Mouse (Mus musculus) neural tube, embryonic 15.5 days (tissue): ENCODE measurements at regions not wholly inside any gene's neighbourhood (a gene's known extent, or its start where the extent isn't known, plus 50 kb on each side); places are given as distances from the start of the nearest gene placed in this dataset.

Source experiments
- ATAC-seq: fragments of 200-750 bp; cut with Nextera tagmentation; 2 replicates; pipeline ENCODE4 v1.8.0; 2017; ENCODE audit warnings: mild to moderate bottlenecking, moderate TSS enrichment, moderate library complexity; ENCODE audit not compliant: low FRiP score
- H3K27ac ChIP-seq: fragments of 300-500 bp; sonication (generic); replicated peaks from 2 replicates; pipeline ENCODE4 v1.5.1; 2015; ENCODE audit warnings: mild to moderate bottlenecking, inconsistent platforms
- H3K27me3 ChIP-seq: fragments of 300-500 bp; sonication (generic); replicated peaks from 2 replicates; pipeline ENCODE4 v1.6.1; 2015; ENCODE audit warnings: inconsistent platforms
- H3K36me3 ChIP-seq: fragments of 300-500 bp; sonication (generic); 2 replicates; pipeline ENCODE4 v1.6.1; 2015; ENCODE audit warnings: inconsistent platforms
- H3K4me1 ChIP-seq: fragments of 300-500 bp; sonication (generic); 2 replicates; pipeline ENCODE4 v1.6.1; 2015; ENCODE audit warnings: inconsistent platforms
- H3K4me2 ChIP-seq: fragments of 300-500 bp; sonication (generic); 2 replicates; pipeline ENCODE4 v1.6.1; 2015; ENCODE audit warnings: inconsistent platforms, mild to moderate bottlenecking, moderate library complexity
- H3K4me3 ChIP-seq: fragments of 300-500 bp; sonication (generic); replicated peaks from 2 replicates; pipeline ENCODE4 v1.5.1; 2015; ENCODE audit warnings: mild to moderate bottlenecking, inconsistent platforms
- H3K9ac ChIP-seq: fragments of 300-500 bp; sonication (generic); replicated peaks from 2 replicates; pipeline ENCODE4 v1.6.1; 2015; ENCODE audit warnings: mild to moderate bottlenecking, inconsistent platforms
- H3K9me3 ChIP-seq: fragments of 300-500 bp; sonication (generic); replicated peaks from 2 replicates; pipeline ENCODE4 v1.6.1; 2016; ENCODE audit warnings: inconsistent platforms
- WGBS: fragments of 180-500 bp; shearing (Covaris S2); methylation state at CpG from one replicate; pipeline ENCODE4 v1.1.7; 2015; ENCODE audit warnings: mixed read lengths; 5-methylcytosine and 5-hydroxymethylcytosine counted together

DNA sequence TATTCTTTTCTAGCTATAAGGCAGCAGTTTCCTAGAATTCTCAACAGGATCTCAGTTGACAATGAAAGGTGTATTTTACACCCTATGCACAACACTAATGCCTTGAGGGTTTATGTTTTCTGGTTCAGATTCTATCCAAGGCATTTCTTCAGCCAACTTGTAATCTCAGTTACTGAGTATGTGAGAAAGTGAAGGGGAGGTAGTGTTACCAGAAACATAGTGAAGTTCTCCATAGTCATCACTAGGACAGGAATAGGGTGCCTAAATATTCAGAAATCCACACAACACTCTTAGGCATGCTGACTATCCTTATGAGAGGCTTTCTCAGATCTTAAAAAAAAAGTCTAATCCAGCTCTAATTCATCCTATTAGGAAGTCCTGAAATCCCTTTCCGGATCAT lies 1228.2 kb upstream of the Cntnap5a start:
- Histone ChIP-seq H3K27me3 (no peaks in the 10 kb centered on the region), H3K27ac (no peak overlapping the region), H3K9me3 (no peaks in the 10 kb centered on the region), H3K36me3 (no peaks in the 10 kb centered on the region), H3K4me2 (no peak overlapping the region), H3K4me3 (no peak overlapping the region), H3K9ac (no peak overlapping the region), H3K4me1 (no peaks in the 10 kb centered on the region)
- ATAC-seq: no peak
- 98% methylated on average over 1 of the region's 1 CpGs for WGBS

DNA sequence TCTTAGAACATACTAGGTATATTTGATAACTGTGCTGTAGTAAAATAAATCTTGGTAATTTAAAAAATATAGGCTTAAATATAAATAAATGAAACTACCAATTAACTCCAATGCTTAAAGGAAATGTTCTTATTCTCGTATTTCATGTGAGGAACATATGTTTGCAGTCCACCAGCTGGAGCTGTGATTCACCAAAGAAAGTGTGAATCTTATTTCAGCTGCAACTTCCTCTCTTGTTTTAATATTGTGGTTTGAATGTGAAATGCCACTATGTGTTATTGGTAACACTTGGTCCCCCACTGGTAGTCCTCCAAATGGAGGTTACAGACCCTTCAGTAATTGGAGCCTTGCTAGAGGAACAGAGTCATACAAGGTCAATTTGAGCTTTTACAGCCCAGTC lies 1188.1 kb upstream of the Cntnap5a start:
- ATAC-seq: no peak
- H3K36me3 ChIP-seq: no peaks in the 10 kb centered on the region
- no peaks in the 10 kb centered on the region for H3K27me3 ChIP-seq
- H3K9me3 ChIP-seq: no peaks in the 10 kb centered on the region
- H3K4me3 ChIP-seq: no peak overlapping the region
- no peaks in the 10 kb centered on the region for H3K4me1 ChIP-seq
- H3K27ac ChIP-seq: no peak overlapping the region
- H3K9ac ChIP-seq: no peak overlapping the region
- no peak overlapping the region for H3K4me2 ChIP-seq
- WGBS: 81% methylated on average over 1 of the region's 1 CpGs

DNA sequence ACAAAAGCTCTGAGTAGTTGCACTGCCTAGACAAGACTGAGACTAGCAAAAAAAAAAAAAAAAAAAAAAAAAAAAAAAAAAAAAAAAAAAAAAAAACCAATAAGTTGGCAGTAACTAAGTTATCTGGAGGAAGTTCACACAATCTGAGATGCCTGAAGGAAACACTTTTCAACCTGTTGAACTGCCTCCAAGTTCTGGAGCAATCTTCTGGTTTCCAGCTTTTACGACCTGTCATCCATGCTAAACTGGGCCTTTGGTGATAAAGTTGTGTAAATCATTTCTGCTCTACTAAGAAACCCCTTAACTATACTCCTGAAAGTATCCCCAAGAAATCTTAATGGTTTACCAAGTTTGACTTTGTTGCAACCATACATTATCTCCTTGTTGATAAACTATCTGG lies 1168.8 kb upstream of the Cntnap5a start:
- 100% methylated on average over 1 of the region's 1 CpGs for WGBS
- Histone ChIP-seq H3K27me3 (no peaks in the 10 kb centered on the region), H3K36me3 (no peaks in the 10 kb centered on the region), H3K4me3 (no peak overlapping the region), H3K4me2 (no peak overlapping the region), H3K9ac (no peak overlapping the region), H3K9me3 (no peaks in the 10 kb centered on the region), H3K4me1 (no peaks in the 10 kb centered on the region), H3K27ac (no peak overlapping the region)
- no peak for ATAC-seq

DNA sequence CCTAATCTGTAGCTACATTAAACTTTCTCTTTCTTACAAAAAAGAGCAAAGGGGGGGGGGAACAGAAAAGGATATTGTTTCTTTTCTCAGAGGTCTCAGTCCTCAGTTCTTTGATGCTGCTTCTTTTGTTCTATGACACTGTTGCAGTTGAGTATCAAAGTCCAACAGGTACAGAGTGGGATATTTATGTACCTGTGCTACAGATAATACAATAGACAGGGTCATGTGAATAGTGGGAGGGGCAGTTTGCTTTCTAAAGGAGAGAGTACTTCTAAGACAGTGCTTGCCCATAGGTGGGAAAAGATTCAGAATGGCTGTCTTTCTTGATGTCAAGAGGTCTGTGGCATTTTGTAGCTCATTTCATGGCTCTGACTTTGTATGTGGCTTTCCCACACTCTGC lies 1164.7 kb upstream of the Cntnap5a start:
- H3K27ac ChIP-seq: no peak overlapping the region
- no peaks in the 10 kb centered on the region for H3K36me3 ChIP-seq
- no peak overlapping the region for H3K9ac ChIP-seq
- no peaks in the 10 kb centered on the region for H3K4me1 ChIP-seq
- no peaks in the 10 kb centered on the region for H3K9me3 ChIP-seq
- H3K4me3 ChIP-seq: no peak overlapping the region
- H3K27me3 ChIP-seq: no peaks in the 10 kb centered on the region
- H3K4me2 ChIP-seq: no peak overlapping the region
- ATAC-seq: no peak

DNA sequence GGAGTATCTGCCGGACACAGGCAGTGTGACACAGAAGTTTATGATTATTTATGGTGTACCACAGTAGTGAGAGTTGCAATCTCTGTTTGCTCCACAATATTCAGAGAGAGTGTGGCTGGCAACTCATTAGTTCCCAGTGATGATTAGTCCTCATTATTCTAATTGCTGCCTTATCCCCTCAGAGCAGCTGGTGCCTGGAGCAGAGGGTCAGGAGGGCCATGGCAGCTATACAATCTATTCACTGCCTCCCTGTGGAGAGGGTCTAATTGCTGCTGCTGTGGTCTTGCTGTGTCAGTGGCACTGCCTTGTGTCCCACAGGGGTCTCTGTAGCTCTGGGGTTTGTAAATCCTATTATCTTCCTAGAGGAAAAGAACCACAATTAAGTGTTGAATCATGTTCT lies 1156.0 kb upstream of the Cntnap5a start:
- 8% methylated on average over 1 of the region's 1 CpGs for WGBS
- H3K4me3 ChIP-seq: no peak overlapping the region
- no peaks in the 10 kb centered on the region for H3K27me3 ChIP-seq
- H3K4me1 ChIP-seq: no peaks in the 10 kb centered on the region
- no peaks in the 10 kb centered on the region for H3K36me3 ChIP-seq
- no peak overlapping the region for H3K4me2 ChIP-seq
- H3K9me3 ChIP-seq: no peaks in the 10 kb centered on the region
- H3K9ac ChIP-seq: no peak overlapping the region
- peak; percentile 69 for ATAC-seq
- H3K27ac ChIP-seq: no peak overlapping the region

DNA sequence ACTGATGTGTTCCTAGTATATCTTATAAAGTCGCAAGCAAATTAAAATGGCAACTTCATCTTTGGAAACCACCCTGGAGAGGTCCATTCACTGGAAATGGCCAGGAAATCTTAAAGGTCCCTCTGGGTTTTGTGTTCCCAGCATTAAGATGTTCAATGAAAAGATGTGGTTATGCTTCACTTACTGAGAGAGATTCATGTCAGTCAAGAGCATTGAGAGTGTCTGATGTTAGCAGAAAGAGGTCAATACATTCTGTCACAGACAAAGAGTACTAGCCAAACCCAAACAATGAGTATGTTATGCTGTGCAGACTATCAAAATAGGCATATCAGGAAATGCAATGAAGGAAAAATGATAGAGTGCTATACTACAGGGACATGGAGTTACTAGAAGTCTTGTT lies 1150.7 kb upstream of the Cntnap5a start:
- no peaks in the 10 kb centered on the region for H3K36me3 ChIP-seq
- no peaks in the 10 kb centered on the region for H3K9me3 ChIP-seq
- H3K4me3 ChIP-seq: no peak overlapping the region
- no peaks in the 10 kb centered on the region for H3K27me3 ChIP-seq
- H3K27ac ChIP-seq: no peak overlapping the region
- no peaks in the 10 kb centered on the region for H3K4me1 ChIP-seq
- no peak overlapping the region for H3K4me2 ChIP-seq
- no peak overlapping the region for H3K9ac ChIP-seq
- ATAC-seq: no peak
- WGBS: 83% methylated on average over 1 of the region's 1 CpGs

DNA sequence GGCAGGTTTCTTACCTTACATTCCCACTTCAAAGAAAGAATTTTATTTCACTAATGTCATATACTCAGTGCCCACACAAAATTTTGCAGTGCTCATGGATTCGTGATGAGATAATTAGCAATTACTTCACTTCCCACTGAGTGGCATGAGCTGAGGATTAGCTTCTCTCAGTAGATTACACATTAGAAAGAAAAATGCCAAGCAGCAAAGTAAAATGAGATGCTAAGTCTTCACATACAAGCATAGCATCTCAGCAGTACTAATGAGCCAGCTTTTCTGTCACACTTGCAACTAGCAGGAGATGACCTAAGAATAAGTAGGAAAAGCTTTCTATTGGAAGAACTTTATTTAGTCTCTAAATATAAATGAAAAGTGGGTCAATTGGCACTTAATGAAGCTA lies 1137.6 kb upstream of the Cntnap5a start:
- H3K27me3 ChIP-seq: no peaks in the 10 kb centered on the region
- no peak overlapping the region for H3K9ac ChIP-seq
- 64% methylated on average over 1 of the region's 1 CpGs for WGBS
- no peaks in the 10 kb centered on the region for H3K9me3 ChIP-seq
- no peaks in the 10 kb centered on the region for H3K36me3 ChIP-seq
- H3K4me1 ChIP-seq: no peaks in the 10 kb centered on the region
- H3K4me3 ChIP-seq: no peak overlapping the region
- no peak for ATAC-seq
- H3K27ac ChIP-seq: no peak overlapping the region
- H3K4me2 ChIP-seq: no peak overlapping the region

DNA sequence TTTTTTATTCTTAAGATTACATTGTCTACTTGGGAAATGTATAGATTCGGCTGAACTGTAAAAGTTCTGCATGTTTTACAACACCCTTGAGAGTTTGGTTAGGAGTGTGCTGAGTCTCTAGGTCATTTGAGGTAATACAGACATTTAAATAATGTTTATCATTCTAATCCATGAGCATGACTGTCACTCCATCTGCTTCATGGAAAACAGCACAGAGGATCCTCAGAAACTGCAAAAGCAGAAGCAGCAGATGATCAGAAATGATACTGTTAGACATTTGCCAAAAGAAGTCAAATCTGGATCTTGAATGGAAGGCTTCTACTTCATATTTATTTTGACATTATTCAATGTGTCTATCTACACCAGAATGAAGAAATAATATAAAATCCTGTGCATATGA lies 1131.8 kb upstream of the Cntnap5a start:
- no peaks in the 10 kb centered on the region for H3K9me3 ChIP-seq
- no peak overlapping the region for H3K27ac ChIP-seq
- WGBS: 69% methylated on average over 1 of the region's 1 CpGs
- no peak overlapping the region for H3K4me3 ChIP-seq
- ATAC-seq: no peak
- H3K9ac ChIP-seq: no peak overlapping the region
- H3K27me3 ChIP-seq: no peaks in the 10 kb centered on the region
- H3K4me1 ChIP-seq: no peaks in the 10 kb centered on the region
- H3K4me2 ChIP-seq: no peak overlapping the region
- no peaks in the 10 kb centered on the region for H3K36me3 ChIP-seq

DNA sequence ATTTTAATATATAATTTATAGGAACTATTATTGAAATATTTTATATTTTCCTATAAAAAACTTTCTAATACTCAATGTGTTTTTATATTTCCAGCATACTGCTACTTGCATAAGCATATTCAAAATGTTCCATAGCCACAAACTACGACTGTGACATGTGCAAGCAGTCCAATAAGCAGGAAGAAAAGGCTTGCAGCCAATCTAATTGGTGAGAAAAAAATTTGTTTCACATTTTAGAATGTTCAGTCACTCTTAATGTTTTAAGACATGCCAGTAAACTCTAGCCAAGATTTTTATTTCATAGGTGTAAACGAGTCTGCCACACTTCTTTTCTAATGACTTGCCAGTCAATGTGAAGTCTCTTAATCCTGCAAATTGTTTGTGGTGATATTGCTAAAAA lies 1130.1 kb upstream of the Cntnap5a start:
- Histone ChIP-seq H3K4me1 (no peaks in the 10 kb centered on the region), H3K27me3 (no peaks in the 10 kb centered on the region), H3K27ac (no peak overlapping the region), H3K4me2 (no peak overlapping the region), H3K4me3 (no peak overlapping the region), H3K36me3 (no peaks in the 10 kb centered on the region), H3K9me3 (no peaks in the 10 kb centered on the region), H3K9ac (no peak overlapping the region)
- WGBS: 73% methylated on average over 2 of the region's 2 CpGs
- ATAC-seq: no peak
